11 mouse cellular contexts compared by ENCODE assay signal in the genomic region with DNA sequence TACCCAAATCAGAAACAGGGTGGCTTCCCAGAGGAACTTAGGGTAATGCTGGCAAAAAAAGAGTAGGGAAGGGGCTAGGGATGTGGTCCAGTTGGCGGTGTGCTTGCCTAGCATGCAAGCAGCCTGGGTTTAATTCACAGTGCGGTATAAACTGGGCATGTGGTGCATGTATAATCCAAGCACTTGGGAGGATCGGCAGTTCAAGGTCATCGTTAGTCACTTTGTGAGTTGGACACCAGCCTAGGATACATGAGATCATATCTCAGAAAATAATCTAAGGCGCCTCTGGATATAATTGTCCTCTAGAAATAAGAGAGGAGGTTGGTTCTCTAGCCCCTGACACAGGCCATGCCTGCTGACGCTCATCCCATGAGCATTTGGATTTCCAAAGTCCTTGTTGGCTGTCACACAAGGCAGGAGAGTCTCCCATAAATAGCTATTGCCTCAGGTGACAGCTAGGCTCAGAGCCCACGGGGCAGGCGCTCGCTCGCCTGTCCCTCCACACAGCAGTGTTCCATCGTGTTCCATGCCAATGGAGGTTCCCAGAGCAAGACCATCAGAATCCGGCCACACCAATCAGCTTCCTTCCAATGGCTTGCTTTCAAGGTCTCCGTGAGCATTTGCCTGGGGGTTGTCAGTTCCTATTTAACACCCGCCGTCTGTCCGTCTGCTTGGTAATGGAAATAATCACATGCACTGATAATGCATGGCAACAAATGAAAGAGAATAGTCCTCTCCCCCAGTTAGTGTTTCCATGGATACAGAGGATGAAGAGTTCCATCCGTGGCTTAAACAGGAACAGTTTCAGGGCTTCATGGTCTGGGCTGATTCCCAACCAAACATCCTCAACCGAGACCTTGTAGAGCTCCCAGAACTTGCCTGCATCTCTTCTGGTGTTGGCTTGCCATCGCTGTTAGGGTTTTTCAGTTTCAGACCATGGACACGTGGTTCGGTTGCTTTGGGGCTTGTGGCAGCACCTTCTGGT. TPM values are rescaled to one million over a fixed set of nuclear protein-coding genes. Genes with fewer than 3 reads are reported as not detected.
DNase-seq lines count a peak whose midpoint lies in the region; ATAC-seq and TF ChIP-seq lines count a peak whose summit lies in the region.
"Had no signal": no experiment of that assay in that cellular context is flagged by ENCODE, and none has a peak within 500 bp of the region (broad histone marks: within the 10 kb centered on the region; RNA-seq: fewer than 3 reads in every experiment).

No protein-coding gene starts in this region.

- intact Hi-C loops in heart, postnatal 36 days (cut with DNase I): no loop called here

- H3K27ac ChIP-seq in hindbrain, postnatal 0 days: no peak overlapping the region
- no peak overlapping the region for H3K27ac ChIP-seq in hindbrain, embryonic 14.5 days
- no peak overlapping the region for H3K27ac ChIP-seq in cerebellum, adult 2 months (ENCODE audit: insufficient read depth, low read length)
- no peak overlapping the region for H3K27ac ChIP-seq in forebrain, embryonic 14.5 days (ENCODE audit: low read depth, low read length)
- H3K27ac ChIP-seq: hindbrain, embryonic 10.5 days; kidney, embryonic 15.5 days; liver, embryonic 13.5 days; macrophage had no signal

- no peak overlapping the region for H3K9ac ChIP-seq in hindbrain, postnatal 0 days (replicated peaks; ENCODE audit: low read length)
- no peak overlapping the region for H3K9ac ChIP-seq in hindbrain, embryonic 14.5 days
- no peak overlapping the region for H3K9ac ChIP-seq in forebrain, embryonic 14.5 days (ENCODE audit: low read length)
- H3K9ac ChIP-seq: kidney, embryonic 15.5 days; liver, embryonic 13.5 days had no signal

- no peaks in the 10 kb centered on the region for H3K27me3 ChIP-seq in hindbrain, postnatal 0 days (ENCODE audit: insufficient read depth, low read length)
- H3K27me3 ChIP-seq in hindbrain, embryonic 14.5 days (ENCODE audit: control insufficient read depth, insufficient read depth, low read length): no peaks in the 10 kb centered on the region
- H3K27me3 ChIP-seq in cerebellum, adult 2 months (ENCODE audit: control insufficient read depth, insufficient read depth, low read length): no peaks in the 10 kb centered on the region
- no peaks in the 10 kb centered on the region for H3K27me3 ChIP-seq in forebrain, embryonic 14.5 days (replicated peaks; ENCODE audit: control insufficient read depth, insufficient read depth, low read length)
- H3K27me3 ChIP-seq: kidney, embryonic 15.5 days; liver, embryonic 13.5 days had no signal

- H3K4me3 ChIP-seq in hindbrain, postnatal 0 days (ENCODE audit: low read length): no peak overlapping the region
- no peak overlapping the region for H3K4me3 ChIP-seq in hindbrain, embryonic 14.5 days (replicated peaks; ENCODE audit: low read length)
- no peak overlapping the region for H3K4me3 ChIP-seq in cerebellum, adult 2 months (replicated peaks; ENCODE audit: insufficient read depth, low read depth, low read length)
- no peak overlapping the region for H3K4me3 ChIP-seq in forebrain, embryonic 14.5 days (ENCODE audit: low read depth, low read length)
- H3K4me3 ChIP-seq: hindbrain, embryonic 10.5 days; kidney, embryonic 15.5 days; liver, embryonic 13.5 days had no signal

- H3K4me2 ChIP-seq in hindbrain, postnatal 0 days (ENCODE audit: low read depth, low read length): no peak overlapping the region
- no peak overlapping the region for H3K4me2 ChIP-seq in hindbrain, embryonic 14.5 days (replicated peaks)
- H3K4me2 ChIP-seq in forebrain, embryonic 14.5 days (ENCODE audit: low read length): no peak overlapping the region
- H3K4me2 ChIP-seq: kidney, embryonic 15.5 days; liver, embryonic 13.5 days had no signal

- H3K4me1 ChIP-seq in hindbrain, postnatal 0 days (ENCODE audit: insufficient read depth, low read length): no peaks in the 10 kb centered on the region
- H3K4me1 ChIP-seq in hindbrain, embryonic 14.5 days (replicated peaks; ENCODE audit: control insufficient read depth, insufficient read depth, low read length): no peaks in the 10 kb centered on the region
- H3K4me1 ChIP-seq in cerebellum, adult 2 months (ENCODE audit: control insufficient read depth, insufficient read depth, low read length): peaks cover 19% of the 10 kb centered on the region
- H3K4me1 ChIP-seq in forebrain, embryonic 14.5 days (ENCODE audit: control insufficient read depth, insufficient read depth, low read length): no peaks in the 10 kb centered on the region
- H3K4me1 ChIP-seq: liver, embryonic 13.5 days had no signal

- no peaks in the 10 kb centered on the region for H3K9me3 ChIP-seq in hindbrain, postnatal 0 days (ENCODE audit: low read length)
- no peaks in the 10 kb centered on the region for H3K9me3 ChIP-seq in hindbrain, embryonic 14.5 days (ENCODE audit: control insufficient read depth, low read length)
- H3K9me3 ChIP-seq in forebrain, embryonic 14.5 days (replicated peaks; ENCODE audit: control insufficient read depth, low read length): no peaks in the 10 kb centered on the region
- H3K9me3 ChIP-seq: hindbrain, embryonic 10.5 days; kidney, embryonic 15.5 days; liver, embryonic 13.5 days had no signal

- TF ChIP-seq CTCF in hindbrain, postnatal 0 days (IDR thresholded peaks at IDR 0.05; ENCODE audit: low read depth): no peak
- no peak for TF ChIP-seq CTCF in cerebellum, adult 2 months (IDR thresholded peaks at IDR 0.05; ENCODE audit: borderline replicate concordance, insufficient read depth, low read depth, low read length)

- ATAC-seq in hindbrain, postnatal 0 days: 0 out of 2 replicates have a peak, but pooled peaks have one; percentile 47
- no peak for ATAC-seq in hindbrain, embryonic 14.5 days (ENCODE audit: low FRiP score)
- ATAC-seq in forebrain, embryonic 14.5 days: no peak

- DNase-seq in hindbrain, postnatal 0 days (ENCODE audit: low spot score): peak; percentile 48
- DNase-seq in hindbrain, embryonic 14.5 days (ENCODE audit: low spot score): no peak
- peak; percentile 17 for DNase-seq in adrenal gland, postnatal 25 days
- DNase-seq in cerebellum, adult 2 months: peak; percentile 38 to 67
- DNase-seq in heart, postnatal 36 days: peak; percentile 19 to 31
- DNase-seq in frontal cortex, postnatal 25 days (ENCODE audit: low spot score in 2 of 2): no peak
- no peak for DNase-seq in forebrain, embryonic 14.5 days (ENCODE audit: low spot score)
- DNase-seq: liver, embryonic 13.5 days had no signal

- no peaks in the 10 kb centered on the region for H3K36me3 ChIP-seq in hindbrain, postnatal 0 days (ENCODE audit: insufficient read depth, low read length)
- no peaks in the 10 kb centered on the region for H3K36me3 ChIP-seq in hindbrain, embryonic 14.5 days (replicated peaks; ENCODE audit: control insufficient read depth, insufficient read depth)
- no peaks in the 10 kb centered on the region for H3K36me3 ChIP-seq in forebrain, embryonic 14.5 days (ENCODE audit: control insufficient read depth, insufficient read depth, low read length)
- H3K36me3 ChIP-seq: hindbrain, embryonic 10.5 days; kidney, embryonic 15.5 days; liver, embryonic 13.5 days had no signal

- no peak for TF ChIP-seq POLR2A in cerebellum, adult 2 months (IDR thresholded peaks at IDR 0.05; ENCODE audit: borderline replicate concordance, insufficient read depth, low read length)

- 61% methylated on average over 21 of the region's 21 CpGs for WGBS in hindbrain, postnatal 0 days
- WGBS in hindbrain, embryonic 14.5 days: 77% methylated on average over 21 of the region's 21 CpGs
- WGBS in cerebellum, adult 2 months: 23% methylated on average over 21 of the region's 21 CpGs
- WGBS in forebrain, embryonic 14.5 days: 83% methylated on average over 21 of the region's 21 CpGs

RNA-seq across cellular contexts. Expression of gene Col23a1, which starts 56.1 kb away (rescaled TPM):
- 17.7 and 20.7 TPM in 2 replicates for total RNA-seq in hindbrain, postnatal 0 days (2014; rRNA removed)
- 8.2 and 9.5 TPM in 2 replicates for polyA plus RNA-seq in hindbrain, postnatal 0 days (2015; fragmentation: Nextera tagmentation; extraction: Ambion mirVana)
- 10.2 and 10.7 TPM in 2 replicates for polyA plus RNA-seq in hindbrain, embryonic 14.5 days (2014; fragmentation: Nextera tagmentation; extraction: Ambion mirVana)
- 7.3 and 9.9 TPM in 2 replicates for total RNA-seq in adrenal gland, postnatal 25 days (2021)
- polyA plus RNA-seq in cerebellum, adult 2 months (2012; rRNA removed): 5.3 and 6.6 TPM in 2 replicates
- total RNA-seq in heart, postnatal 36 days (2021): 1 to 10 TPM; 1.3 to 1.4 TPM
- polyA plus RNA-seq in forebrain, embryonic 14.5 days (2014; fragmentation: Nextera tagmentation; extraction: Ambion mirVana): 2.5 and 3.1 TPM in 2 replicates

Comparison
In these comparisons a context has a peak if more than half of its experiments do, and no peak if none do; other contexts are left out.
1. DNase-seq: peak in hindbrain, postnatal 0 days (single experiment), adrenal gland, postnatal 25 days (single experiment), cerebellum, adult 2 months (2 of 2) and heart, postnatal 36 days (2 of 2); none in hindbrain, embryonic 14.5 days (single experiment), frontal cortex, postnatal 25 days (0 of 2) and forebrain, embryonic 14.5 days (single experiment).